Mouse (Mus musculus): ENCODE results near the gene Rabgap1l.

Rabgap1l gene

GRCm38 (mm10) chr1:160373306-160373705 lies 419.7 kb downstream of the Rabgap1l start:
- DNase-seq, result no peak

DNA sequence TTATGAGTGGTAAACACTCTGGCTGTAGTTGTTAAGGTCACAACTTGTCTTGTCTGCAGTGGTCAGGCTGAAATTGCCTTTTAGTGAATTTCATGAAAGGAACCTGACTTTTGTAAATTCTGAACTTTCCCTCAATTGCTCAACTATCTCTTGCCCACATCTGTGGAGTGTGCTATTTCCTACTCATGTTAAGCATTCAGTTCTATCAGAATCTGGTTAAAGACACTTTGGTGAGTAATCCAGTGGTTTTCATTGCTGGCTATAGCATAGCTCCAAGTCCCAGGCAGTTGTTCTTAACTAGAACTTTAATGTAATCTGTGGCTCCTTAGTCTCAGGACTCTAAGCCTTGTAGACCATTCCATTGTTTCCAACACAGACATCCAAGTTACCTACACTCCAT lies 421.3 kb downstream of the Rabgap1l start:
- no peak for DNase-seq

GRCm38 (mm10) chr1:160370552-160370951 lies 422.5 kb downstream of the Rabgap1l start:
- DNase-seq, result no peak

DNA sequence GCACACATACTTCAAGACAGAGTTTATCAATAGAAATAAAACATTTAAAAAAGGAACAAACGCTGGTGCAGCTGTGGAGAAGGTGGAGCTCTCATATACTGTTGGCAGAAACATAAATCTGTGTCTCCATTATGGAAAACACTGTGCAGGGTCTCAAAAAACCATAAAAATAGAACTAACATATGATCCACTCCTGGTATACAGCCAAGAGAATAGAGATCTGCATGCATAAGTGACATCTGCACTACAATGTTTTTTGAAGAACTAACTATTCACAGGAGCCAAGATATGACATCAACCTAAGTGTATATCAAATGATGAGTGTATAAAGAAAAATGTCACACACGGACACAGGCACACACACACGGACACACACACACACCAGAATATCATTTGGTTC lies 426.4 kb downstream of the Rabgap1l start:
- no peak for DNase-seq

GRCm38 (mm10) chr1:160357268-160357667 lies 435.7 kb downstream of the Rabgap1l start:
- no peak for DNase-seq

- DNase-seq, result peak; percentile 11
These were observed 439.1 kb downstream of the Rabgap1l start for GRCm38 (mm10) chr1:160353732-160354455.

DNA sequence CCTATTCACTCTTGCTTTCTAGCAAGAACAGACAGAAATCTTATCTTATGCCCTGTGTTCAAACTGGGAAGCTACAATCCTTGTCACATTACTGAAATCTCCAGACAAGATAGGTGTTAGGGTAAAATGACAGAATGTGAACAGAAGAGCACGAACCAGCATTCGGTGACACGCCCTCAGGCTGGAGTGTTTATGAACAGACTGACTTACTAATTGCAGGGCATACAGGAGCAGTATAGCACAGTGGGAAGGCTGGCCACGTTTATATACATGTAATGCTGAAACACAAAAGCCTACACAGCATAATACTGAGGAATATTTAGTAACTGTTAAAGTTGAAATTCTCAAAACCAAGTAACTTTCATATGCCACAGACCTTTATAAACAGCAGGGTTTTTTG lies 440.7 kb downstream of the Rabgap1l start:
- DNase-seq, result no peak

DNA sequence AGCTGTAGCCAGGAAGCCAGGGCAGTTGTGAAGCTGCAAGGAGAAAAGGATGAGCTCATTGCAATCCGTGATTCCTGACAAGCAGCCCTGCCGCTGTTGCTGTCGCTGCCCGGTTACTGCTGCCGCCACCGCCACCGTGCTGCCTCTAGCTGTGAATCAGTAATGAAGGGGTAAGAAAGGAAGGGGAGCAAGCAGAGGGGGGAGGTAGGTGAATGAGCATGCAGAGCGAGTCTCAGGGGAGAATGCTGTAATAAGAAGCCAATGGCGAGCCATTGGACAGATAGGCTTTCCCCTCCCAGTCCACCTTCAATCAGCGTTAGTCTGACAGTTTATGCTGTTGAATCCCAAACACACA lies 441.2 kb downstream of the Rabgap1l start:
- DNase-seq, result peak; percentile 90

DNA sequence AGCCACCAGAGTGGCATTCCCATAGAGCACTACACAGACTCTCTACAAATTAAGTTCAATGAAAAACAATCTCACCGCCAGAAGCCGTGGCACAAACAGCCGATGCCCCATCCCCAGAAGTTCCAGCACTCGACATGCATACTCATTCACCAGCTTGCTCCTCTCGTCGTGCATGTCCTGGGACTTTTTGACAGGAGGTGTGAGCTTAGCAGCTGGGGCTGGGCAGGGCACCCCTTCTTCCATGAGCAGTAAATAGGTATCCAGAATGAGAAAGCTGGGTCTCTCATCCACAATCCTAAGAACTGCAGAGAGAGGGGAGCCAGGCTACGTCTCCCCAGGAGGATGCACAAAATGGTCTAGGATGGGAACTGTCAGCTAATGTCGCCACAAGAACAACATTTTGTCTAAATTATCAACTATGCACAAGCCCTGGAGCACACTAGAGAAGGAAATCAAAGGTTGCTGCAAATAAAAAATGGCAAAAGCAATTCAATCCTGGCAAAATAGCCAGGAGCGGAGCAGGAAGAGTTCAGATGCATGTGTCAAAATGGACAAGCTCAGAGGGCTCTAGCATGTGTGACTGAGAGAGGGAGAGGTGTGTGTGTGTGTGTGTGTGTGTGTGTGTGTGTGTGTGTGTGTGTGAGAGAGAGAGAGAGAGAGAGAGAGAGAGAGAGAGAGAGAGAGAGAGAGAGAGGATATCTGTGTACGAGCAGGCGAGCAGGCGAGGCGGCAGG lies 441.7 kb downstream of the Rabgap1l start:
- DNase-seq, result peak; percentile 82

DNA sequence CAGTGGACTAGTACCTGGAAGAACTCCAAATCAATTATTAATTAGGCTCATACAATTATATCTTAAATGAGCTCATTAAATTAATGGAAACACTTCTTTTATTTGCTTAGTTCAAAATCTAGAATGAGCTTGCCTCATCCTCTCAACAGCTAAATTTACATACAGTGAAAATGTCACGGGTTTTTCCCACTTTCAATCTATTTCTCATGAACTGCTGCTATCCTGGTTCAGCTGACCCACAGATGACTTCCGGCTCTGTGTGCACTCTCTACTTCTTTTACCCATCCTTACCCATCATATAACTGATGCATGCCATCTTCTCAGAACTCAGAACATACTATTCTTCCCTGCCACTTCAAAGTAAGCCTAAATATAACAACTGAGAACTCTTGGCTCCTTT lies 452.4 kb downstream of the Rabgap1l start:
- peak; percentile 2 for DNase-seq

DNA sequence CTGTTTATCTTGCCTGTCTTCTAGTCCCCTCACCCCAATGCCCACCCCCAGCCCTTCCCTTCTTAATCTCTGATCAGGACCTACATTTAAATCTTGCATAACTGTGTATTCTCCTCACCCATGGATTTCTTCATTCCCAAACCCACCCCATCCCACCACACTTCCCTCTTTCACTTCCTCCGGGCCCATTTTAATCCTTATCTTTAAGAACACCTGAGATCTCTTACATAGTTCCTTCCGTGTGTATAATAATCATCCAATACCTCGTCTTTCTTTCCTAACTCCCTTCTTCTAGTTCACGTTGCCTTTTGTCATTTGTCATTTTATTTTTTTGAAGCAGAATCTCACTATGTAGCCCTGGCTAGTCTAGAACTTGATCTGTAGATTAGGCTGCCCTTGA lies 453.6 kb downstream of the Rabgap1l start:
- DNase-seq, result peak; percentile 35

- peak; percentile 49 for DNase-seq
These were observed 458.2 kb downstream of the Rabgap1l start for GRCm38 (mm10) chr1:160334791-160335190.

DNA sequence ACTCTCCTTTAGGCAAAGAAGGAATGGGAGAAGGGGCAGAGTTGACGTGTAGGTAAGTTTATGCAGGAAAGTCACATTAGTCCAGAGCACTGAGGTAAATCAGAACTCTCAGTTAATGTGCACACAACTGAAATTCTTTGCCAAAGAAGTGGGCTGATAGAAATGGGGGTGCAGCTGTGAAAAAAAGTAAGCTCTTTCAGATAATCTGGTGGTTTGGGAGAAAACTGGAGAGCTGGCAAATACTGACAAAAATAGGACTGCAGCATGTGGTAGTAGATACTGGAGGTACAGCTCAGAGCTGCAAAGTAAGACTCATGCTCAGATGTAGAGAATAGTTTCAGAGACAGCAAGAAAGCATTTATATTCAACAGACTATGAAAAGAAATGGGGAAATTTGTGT lies 462.2 kb downstream of the Rabgap1l start:
- peak; percentile 28 for DNase-seq

GRCm38 (mm10) chr1:160330222-160330621 lies 462.8 kb downstream of the Rabgap1l start:
- peak; percentile 24 for DNase-seq

GRCm38 (mm10) chr1:160329788-160330187 lies 463.2 kb downstream of the Rabgap1l start:
- peak; percentile 3 for DNase-seq

GRCm38 (mm10) chr1:160327531-160327930 lies 465.5 kb downstream of the Rabgap1l start:
- peak; percentile 72 for DNase-seq

DNA sequence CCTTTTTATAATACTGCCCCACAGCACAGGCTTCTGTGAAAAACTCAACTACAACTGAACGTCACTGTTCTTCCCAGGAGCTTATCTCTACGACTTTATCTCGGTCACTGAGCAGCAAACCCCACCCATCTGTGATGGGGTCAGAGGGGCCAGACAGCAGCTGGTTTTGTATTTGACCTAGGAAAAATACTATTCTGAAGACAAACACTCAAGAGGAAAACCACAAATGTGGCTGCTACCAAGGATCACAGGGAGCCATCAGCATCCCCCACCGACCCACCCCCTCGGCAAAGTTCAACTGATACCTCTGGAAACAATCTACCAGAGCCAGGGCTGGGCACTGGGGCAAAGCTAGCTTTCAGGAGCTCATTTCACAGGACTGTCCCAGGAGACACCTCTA lies 467.5 kb downstream of the Rabgap1l start:
- peak; percentile 84 for DNase-seq

GRCm38 (mm10) chr1:160320690-160321089 lies 472.3 kb downstream of the Rabgap1l start:
- DNase-seq, result peak; percentile 6

- DNase-seq, result no peak
These were observed 474.8 kb downstream of the Rabgap1l start for GRCm38 (mm10) chr1:160318057-160318725.

- DNase-seq, result no peak
These were observed 476.8 kb downstream of the Rabgap1l start for GRCm38 (mm10) chr1:160316239-160316638.

DNA sequence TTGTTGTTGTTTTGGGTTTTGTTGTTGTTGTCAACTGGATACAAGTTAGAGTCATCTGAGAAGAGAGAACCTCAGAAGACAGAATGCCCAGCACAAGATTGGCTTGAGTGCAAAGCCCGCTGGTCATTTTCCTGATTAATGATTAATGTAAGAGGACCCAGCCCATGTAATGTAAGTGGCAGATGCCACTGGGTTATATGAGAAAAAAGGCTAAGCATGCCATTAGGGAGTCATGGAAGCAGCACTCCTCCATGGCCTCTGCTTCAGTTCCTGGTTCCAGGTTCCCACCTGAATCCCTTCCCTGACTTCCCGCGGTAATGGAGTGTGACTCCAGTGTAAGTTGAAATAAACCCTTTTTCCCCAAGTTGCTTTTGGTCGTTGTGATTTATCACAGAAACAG lies 480.4 kb downstream of the Rabgap1l start:
- no peak for DNase-seq

GRCm38 (mm10) chr1:160311861-160312260 lies 481.1 kb downstream of the Rabgap1l start:
- no peak for DNase-seq

DNA sequence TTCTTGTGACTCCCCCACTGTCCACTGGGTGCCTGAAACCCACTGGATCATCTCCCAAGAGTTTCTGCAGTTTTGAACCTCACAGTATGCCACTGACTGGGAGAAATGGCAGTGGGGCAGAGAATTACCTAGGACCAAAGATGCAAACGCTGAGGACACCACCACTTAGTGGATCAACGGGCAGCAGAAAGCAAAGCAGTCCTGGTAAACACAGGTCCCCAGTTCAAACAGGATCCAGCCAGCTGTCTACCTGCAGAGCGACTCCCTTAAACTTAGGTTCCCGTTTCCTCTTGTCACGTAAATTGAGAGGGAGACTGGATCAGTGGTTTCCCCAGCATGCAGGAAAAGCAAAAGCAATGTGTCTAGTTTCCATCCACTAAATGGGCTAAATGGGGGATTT lies 483.1 kb downstream of the Rabgap1l start:
- DNase-seq, result no peak

- peak; percentile 88 for DNase-seq
These were observed 484.0 kb downstream of the Rabgap1l start for GRCm38 (mm10) chr1:160308996-160309395.
